Mouse (Mus musculus) spleen, adult 2 months (tissue): ENCODE measurements around the gene Gprin2.

Experiments used
- CTCF ChIP-seq: fragments of 200-500 bp; IDR thresholded peaks from 2 replicates; pipeline ENCODE4 v1.5.1; 2011; ENCODE audit warnings: mild to moderate bottlenecking, inconsistent platforms; ENCODE audit not compliant: insufficient read depth, insufficient read length, insufficient replicate concordance; ENCODE audit errors: extremely low read depth
- POLR2A ChIP-seq: fragments of 200-500 bp; IDR thresholded peaks from 2 replicates; pipeline ENCODE4 v1.6.1; 2011; ENCODE audit warnings: low read depth, low read length, inconsistent platforms

GRCm38 (mm10) chr14:34142915-34143314, 58.5 kb downstream of the Gprin2 start:
- TF ChIP-seq CTCF (no peak), POLR2A (no peak)
